Mouse (Mus musculus) MEL (cell line): Measurements from ENCODE around the gene Cxcr6. TPM values are rescaled to one million over a fixed set of nuclear protein-coding genes. Genes with fewer than 3 reads are reported as not detected.

ENCODE experiments used
- DNase-seq: peaks from one replicate; pipeline ENCODE4 v3.0.0; 2011; ENCODE audit warnings: low read depth, low spot score
- H3K27ac ChIP-seq: 2 replicates; pipeline ENCODE4 v1.5.1; 2012; ENCODE audit warnings: low read depth, mild to moderate bottlenecking, control low read depth, low read length, moderate library complexity; ENCODE audit not compliant: control insufficient read depth
- H3K27me3 ChIP-seq, 2 experiments: fragments of 150-350 bp in 1 of 2; sonication (generic) in 1 of 2; 2 replicates each; pipeline ENCODE4 v1.6.1; 2012; ENCODE audit warnings: low read length in 2 of 2, mild to moderate bottlenecking in 2 of 2, improper control_type of control experiment in 1 of 2, moderate library complexity in 1 of 2; ENCODE audit not compliant: insufficient read depth in 2 of 2, control insufficient read depth in 1 of 2
- H3K36me3 ChIP-seq, 2 experiments: 2 replicates each; pipeline ENCODE4 v1.6.1; 2012 to 2014; ENCODE audit warnings: low read length in 2 of 2, improper control_type of control experiment in 1 of 2, inconsistent platforms in 1 of 2, mild to moderate bottlenecking in 1 of 2; ENCODE audit not compliant: insufficient read depth in 2 of 2, control insufficient read depth in 1 of 2
- H3K4me1 ChIP-seq, 2 experiments: fragments of 150-350 bp in 1 of 2; sonication (generic) in 1 of 2; 2 replicates each; pipeline ENCODE4 v1.6.1; 2012; ENCODE audit warnings: low read length in 2 of 2, improper control_type of control experiment in 1 of 2, mild to moderate bottlenecking in 1 of 2; ENCODE audit not compliant: insufficient read depth in 2 of 2, control insufficient read depth in 1 of 2
- H3K4me3 ChIP-seq, 2 experiments: fragments of 150-350 bp in 1 of 2; sonication (generic) in 1 of 2; 2 replicates each; pipeline ENCODE4 v1.5.1; 2012; ENCODE audit warnings: low read depth in 2 of 2, low read length in 2 of 2, mild to moderate bottlenecking in 2 of 2, moderate library complexity in 2 of 2, control low read depth in 1 of 2, improper control_type of control experiment in 1 of 2; ENCODE audit not compliant: control insufficient read depth in 1 of 2, insufficient read depth in 1 of 2
- H3K79me2 ChIP-seq: 2 replicates; pipeline ENCODE4 v1.6.1; 2012; ENCODE audit warnings: mild to moderate bottlenecking, low read length, moderate library complexity; ENCODE audit not compliant: control insufficient read depth, poor library complexity, insufficient read depth
- H3K9ac ChIP-seq: 2 replicates; pipeline ENCODE4 v1.6.1; 2012; ENCODE audit warnings: low read depth, mild to moderate bottlenecking, control low read depth, low read length, moderate library complexity; ENCODE audit not compliant: control insufficient read depth, poor library complexity, severe bottlenecking
- H3K9me3 ChIP-seq: fragments of 150-350 bp; sonication (generic); replicated peaks from 2 replicates; pipeline ENCODE4 v1.6.1; 2012; ENCODE audit warnings: mild to moderate bottlenecking, low read length, improper control_type of control experiment, moderate library complexity; ENCODE audit not compliant: insufficient read depth
- BHLHE40 ChIP-seq: IDR thresholded peaks from 2 replicates; pipeline ENCODE4 v1.6.1; 2012; ENCODE audit warnings: low read depth, mild to moderate bottlenecking, inconsistent platforms, low read length, improper control_type of control experiment, borderline replicate concordance
- CHD1 ChIP-seq: IDR thresholded peaks from 2 replicates; pipeline ENCODE4 v1.6.1; 2012; ENCODE audit warnings: low read depth, mild to moderate bottlenecking, inconsistent platforms, low read length, improper control_type of control experiment
- CTCF ChIP-seq, 3 experiments: IDR thresholded peaks in 2 of 3; conservative IDR thresholded peaks in 1 of 3; 2 replicates each; pipeline ENCODE4 v1.5.1; 2011 to 2012; ENCODE audit warnings: low read length in 3 of 3, low read depth in 2 of 3, mild to moderate bottlenecking in 2 of 3, improper control_type of control experiment in 1 of 3, inconsistent platforms in 1 of 3, mixed read lengths in 1 of 3, moderate library complexity in 1 of 3; ENCODE audit not compliant: control insufficient read depth in 1 of 3, insufficient read depth in 1 of 3, poor library complexity in 1 of 3, severe bottlenecking in 1 of 3
- EP300 ChIP-seq, 2 experiments: IDR thresholded peaks; 2 replicates each; pipeline ENCODE4 v1.6.1; 2011; ENCODE audit warnings: improper control_type of control experiment in 2 of 2, low read length in 2 of 2, low read depth in 1 of 2, mild to moderate bottlenecking in 1 of 2
- GABPA ChIP-seq: IDR thresholded peaks from 2 replicates; pipeline ENCODE4 v1.6.1; 2012; ENCODE audit warnings: low read depth, mild to moderate bottlenecking, inconsistent platforms, low read length, improper control_type of control experiment, moderate library complexity
- JUND ChIP-seq: IDR thresholded peaks from 2 replicates; pipeline ENCODE4 v1.6.1; 2011; ENCODE audit warnings: low read depth, mild to moderate bottlenecking, improper control_type of control experiment, low read length
- KAT2A ChIP-seq: conservative IDR thresholded peaks from 2 replicates; pipeline ENCODE4 v1.6.1; 2012; ENCODE audit warnings: low read depth, low read length, improper control_type of control experiment, inconsistent platforms
- MAZ ChIP-seq: IDR thresholded peaks from 2 replicates; pipeline ENCODE4 v1.6.1; 2012; ENCODE audit warnings: low read depth, mild to moderate bottlenecking, inconsistent platforms, low read length, improper control_type of control experiment
- MEF2A ChIP-seq: IDR thresholded peaks from 2 replicates; pipeline ENCODE4 v1.6.1; 2014; ENCODE audit warnings: low read depth, mild to moderate bottlenecking, inconsistent platforms, low read length, improper control_type of control experiment; ENCODE audit not compliant: poor library complexity, insufficient replicate concordance, severe bottlenecking; ENCODE audit errors: extremely low read depth
- MXI1 ChIP-seq: IDR thresholded peaks from 2 replicates; pipeline ENCODE4 v1.6.1; 2011; ENCODE audit warnings: mild to moderate bottlenecking, low read depth, low read length, improper control_type of control experiment
- NRF1 ChIP-seq: IDR thresholded peaks from 2 replicates; pipeline ENCODE4 v1.6.1; 2014; ENCODE audit warnings: low read depth, mild to moderate bottlenecking, inconsistent platforms, low read length, improper control_type of control experiment, moderate library complexity; ENCODE audit not compliant: poor library complexity, insufficient read depth, severe bottlenecking
- POLR2AphosphoS2 ChIP-seq: IDR thresholded peaks from 2 replicates; pipeline ENCODE4 v1.6.1; 2011; ENCODE audit warnings: low read length, improper control_type of control experiment
- POLR2AphosphoS5 ChIP-seq: IDR thresholded peaks from 2 replicates; pipeline ENCODE4 v1.6.1; 2012; ENCODE audit warnings: low read depth, borderline replicate concordance, mild to moderate bottlenecking, inconsistent platforms, low read length, moderate library complexity, mixed read lengths
- RCOR1 ChIP-seq: IDR thresholded peaks from 2 replicates; pipeline ENCODE4 v1.6.1; 2012; ENCODE audit warnings: low read depth, mild to moderate bottlenecking, inconsistent platforms, low read length, improper control_type of control experiment
- SIN3A ChIP-seq: IDR thresholded peaks from 2 replicates; pipeline ENCODE4 v1.6.1; 2012; ENCODE audit warnings: low read length, improper control_type of control experiment, inconsistent platforms
- SMC3 ChIP-seq: IDR thresholded peaks from 2 replicates; pipeline ENCODE4 v1.6.1; 2011; ENCODE audit warnings: low read depth, low read length, improper control_type of control experiment
- UBTF ChIP-seq: IDR thresholded peaks from 2 replicates; pipeline ENCODE4 v1.6.1; 2012; ENCODE audit warnings: low read depth, mild to moderate bottlenecking, inconsistent platforms, low read length, improper control_type of control experiment, moderate library complexity, borderline replicate concordance; ENCODE audit not compliant: insufficient read depth
- USF1 ChIP-seq: IDR thresholded peaks from 2 replicates; pipeline ENCODE4 v1.6.1; 2014; ENCODE audit warnings: low read depth, mild to moderate bottlenecking, inconsistent platforms, low read length, improper control_type of control experiment, moderate library complexity
- ZC3H11A ChIP-seq: IDR thresholded peaks from 2 replicates; pipeline ENCODE4 v1.6.1; 2012; ENCODE audit warnings: low read depth, mild to moderate bottlenecking, inconsistent platforms, low read length, improper control_type of control experiment
- polyA plus RNA-seq, 2 experiments: library from polyadenylated mRNA; stranded (reverse) in 1 of 2; unstranded in 1 of 2; fragments of >175 nt in 1 of 2; fragments of >200 nt in 1 of 2; gene quantifications; 2 replicates each; pipeline versions ENCODE4 v1.2.1 to v1.2.4; 2012; ENCODE audit warnings: low replicate concordance in 2 of 2, low read depth in 1 of 2; ENCODE audit not compliant: insufficient read length in 2 of 2, insufficient read depth in 1 of 2, missing spikeins in 1 of 2
- total RNA-seq: library from RNA; depleted of rRNA; stranded (reverse); fragments of 300-350 nt; gene quantifications from 2 replicates; pipeline ENCODE4 v1.2.3, GENCODE M21; 2012

Gene Cxcr6
- total and polyA plus RNA-seq, 3 experiments, result 0.04 TPM; not detected in 2

DNA sequence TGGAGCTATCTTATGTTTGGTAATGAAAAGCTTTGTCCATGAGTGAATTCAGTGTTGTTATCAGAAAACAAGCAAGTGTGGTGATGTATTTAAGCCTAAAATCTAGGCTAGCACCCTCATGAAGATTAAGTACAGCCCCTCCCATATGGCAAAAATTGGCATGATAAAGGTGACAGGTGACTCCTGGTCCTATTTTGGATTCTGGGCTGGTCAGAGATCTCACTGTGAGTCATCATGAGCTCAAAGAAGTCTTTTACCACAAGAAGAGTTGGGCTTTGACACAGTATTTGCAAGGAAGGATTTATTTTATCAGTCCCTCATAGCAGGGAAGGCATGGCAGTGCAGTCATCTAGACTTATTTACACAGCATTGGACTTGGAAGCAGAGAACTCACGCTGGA is 9.7 kb downstream of the Cxcr6 start:
- Histone ChIP-seq H3K27ac (no peak overlapping the region), H3K36me3 (peaks cover 0 to 5% of the 10 kb centered on the region in 2 experiments; a peak in 2 of 4 replicates), H3K4me3 (no peak overlapping the region), H3K4me1 (no peaks in the 10 kb centered on the region), H3K79me2 (no peaks in the 10 kb centered on the region), H3K9ac (no peak overlapping the region), H3K9me3 (no peaks in the 10 kb centered on the region), H3K27me3 (no peaks in the 10 kb centered on the region)
- TF ChIP-seq RCOR1 (no peak), JUND (no peak), SMC3 (no peak), KAT2A (no peak), CTCF (IDR thresholded peaks at IDR 0.05 in 2 of 3, conservative IDR thresholded peaks at IDR 0.05 in 1 of 3; ENCODE audit: control insufficient read depth in 1 of 3, insufficient read depth in 1 of 3, low read depth in 2 of 3, low read length in 3 of 3, poor library complexity in 1 of 3, severe bottlenecking in 1 of 3) (no peak), ZC3H11A (no peak), CHD1 (no peak), GABPA (no peak), POLR2AphosphoS2 (no peak), USF1 (no peak), NRF1 (no peak)
- no peak for DNase-seq

GRCm38 (mm10) chr9:123818601-123819000 is 12.3 kb downstream of the Cxcr6 start:
- Histone ChIP-seq H3K27me3 (no peaks in the 10 kb centered on the region), H3K27ac (no peak overlapping the region), H3K9me3 (no peaks in the 10 kb centered on the region), H3K4me1 (no peaks in the 10 kb centered on the region), H3K79me2 (no peaks in the 10 kb centered on the region), H3K36me3 (peaks cover 0 to 4% of the 10 kb centered on the region in 2 experiments; a peak in 2 of 4 replicates), H3K4me3 (no peak overlapping the region), H3K9ac (no peak overlapping the region)
- DNase-seq, result no peak
- TF ChIP-seq BHLHE40 (no peak), POLR2AphosphoS5 (no peak), MXI1 (no peak), ZC3H11A (no peak), MEF2A (no peak), UBTF (no peak), MAZ (no peak), CTCF (IDR thresholded peaks at IDR 0.05 in 2 of 3, conservative IDR thresholded peaks at IDR 0.05 in 1 of 3; ENCODE audit: control insufficient read depth in 1 of 3, insufficient read depth in 1 of 3, low read depth in 2 of 3, low read length in 3 of 3, poor library complexity in 1 of 3, severe bottlenecking in 1 of 3) (no peak), EP300 (IDR thresholded peaks at IDR 0.05; ENCODE audit: low read depth in 1 of 2, low read length in 2 of 2) (no peak), SIN3A (no peak)
